Mouse (Mus musculus): Measurements from ENCODE around the gene Tssk3.
"Not testable (repeated sequence)": the region's sequence is repeated elsewhere in the genome, so short reads cannot be mapped to it uniquely, and the experiment has no call there.

The Tssk3 gene

GRCm38 (mm10) chr4:129490972-129491880, at the start of gene Tssk3, which contains the start of gene Fam229a:
Gene Tssk3, minus strand, starts transcription at chr4:129491022.
Gene Fam229a, plus strand, starts transcription at chr4:129491190.
- DNase-seq (ENCODE audit: low spot score): no peak

GRCm38 (mm10) chr4:129540012-129540411, 49.2 kb upstream of the Tssk3 start:
- no peak for DNase-seq (ENCODE audit: low spot score)

- not testable (repeated sequence) for DNase-seq (ENCODE audit: low spot score)
Measured at GRCm38 (mm10) chr4:129528901-129529300, 38.1 kb upstream of the Tssk3 start.

- no peak for DNase-seq (ENCODE audit: low spot score)
Measured at GRCm38 (mm10) chr4:129525889-129526288, 35.1 kb upstream of the Tssk3 start.

- no peak for DNase-seq (ENCODE audit: low spot score)
Measured at GRCm38 (mm10) chr4:129525338-129525737, 34.5 kb upstream of the Tssk3 start.

- no peak for DNase-seq (ENCODE audit: low spot score)
Measured at GRCm38 (mm10) chr4:129518519-129518918, 27.7 kb upstream of the Tssk3 start.

GRCm38 (mm10) chr4:129516925-129517324, 26.1 kb upstream of the Tssk3 start:
- no peak for DNase-seq (ENCODE audit: low spot score)

GRCm38 (mm10) chr4:129514300-129514898, 23.6 kb upstream of the Tssk3 start:
- peak; percentile 45 for DNase-seq (ENCODE audit: low spot score)

GRCm38 (mm10) chr4:129513891-129514290, 23.1 kb upstream of the Tssk3 start:
- no peak for DNase-seq (ENCODE audit: low spot score)

- DNase-seq (ENCODE audit: low spot score): peak; percentile 82
Measured at GRCm38 (mm10) chr4:129513086-129513767, 22.4 kb upstream of the Tssk3 start, which contains the start of gene Marcksl1. Gene Marcksl1, plus strand, starts transcription at chr4:129513581.

- DNase-seq (ENCODE audit: low spot score): no peak
Measured at GRCm38 (mm10) chr4:129511413-129512096, 20.7 kb upstream of the Tssk3 start.

GRCm38 (mm10) chr4:129510723-129511412, 20.0 kb upstream of the Tssk3 start:
- no peak for DNase-seq (ENCODE audit: low spot score)

GRCm38 (mm10) chr4:129509650-129510049, 18.8 kb upstream of the Tssk3 start:
- DNase-seq (ENCODE audit: low spot score): no peak

GRCm38 (mm10) chr4:129508834-129509600, 18.2 kb upstream of the Tssk3 start:
- DNase-seq (ENCODE audit: low spot score): no peak

- DNase-seq (ENCODE audit: low spot score): no peak
Measured at GRCm38 (mm10) chr4:129508237-129508515, 17.4 kb upstream of the Tssk3 start.

- no peak for DNase-seq (ENCODE audit: low spot score)
Measured at GRCm38 (mm10) chr4:129507434-129508236, 16.8 kb upstream of the Tssk3 start.

GRCm38 (mm10) chr4:129505511-129505910, 14.7 kb upstream of the Tssk3 start:
- no peak for DNase-seq (ENCODE audit: low spot score)

GRCm38 (mm10) chr4:129502901-129503444, 12.2 kb upstream of the Tssk3 start:
- DNase-seq (ENCODE audit: low spot score): no peak

- DNase-seq (ENCODE audit: low spot score): no peak
Measured at GRCm38 (mm10) chr4:129502327-129502888, 11.6 kb upstream of the Tssk3 start.
